Mouse (Mus musculus): ENCODE measurements at regions not wholly inside any gene's neighbourhood (a gene's known extent, or its start where the extent isn't known, plus 50 kb on each side); places are given as distances from the start of the nearest gene placed in this dataset.

GRCm38 (mm10) chr12:56472856-56473647 is 63.7 kb downstream of the Nkx2-1 start:
- DNase-seq (ENCODE audit: low spot score in 2 of 2): no peak

GRCm38 (mm10) chr12:56470932-56471500 is 65.7 kb downstream of the Nkx2-1 start:
- no peak for DNase-seq (ENCODE audit: low spot score in 2 of 2)

GRCm38 (mm10) chr12:56459508-56460119 is 77.1 kb downstream of the Nkx2-1 start:
- DNase-seq (ENCODE audit: low spot score in 2 of 2): no peak

GRCm38 (mm10) chr12:56458665-56459507 is 77.8 kb downstream of the Nkx2-1 start:
- DNase-seq (ENCODE audit: low spot score in 2 of 2): no peak

GRCm38 (mm10) chr12:56457951-56458350 is 78.8 kb downstream of the Nkx2-1 start:
- no peak for DNase-seq (ENCODE audit: low spot score in 2 of 2)

- no peak for DNase-seq (ENCODE audit: low spot score in 2 of 2)
These were observed 79.4 kb downstream of the Nkx2-1 start for GRCm38 (mm10) chr12:56457356-56457755.

GRCm38 (mm10) chr12:56450261-56450660 is 86.4 kb downstream of the Nkx2-1 start:
- DNase-seq (ENCODE audit: low spot score in 2 of 2): no peak

- no peak for DNase-seq (ENCODE audit: low spot score in 2 of 2)
These were observed 87.7 kb downstream of the Nkx2-1 start for GRCm38 (mm10) chr12:56448786-56449564.

- DNase-seq (ENCODE audit: low spot score in 2 of 2): no peak
These were observed 95.4 kb downstream of the Nkx2-1 start for GRCm38 (mm10) chr12:56441166-56441817.

- no peak for DNase-seq (ENCODE audit: low spot score in 2 of 2)
These were observed 94.6 kb upstream of the Mbip start for GRCm38 (mm10) chr12:56440068-56440847.

- DNase-seq (ENCODE audit: low spot score in 2 of 2): no peak
These were observed 92.7 kb upstream of the Mbip start for GRCm38 (mm10) chr12:56438384-56438783.

- DNase-seq (ENCODE audit: low spot score in 2 of 2): no peak
These were observed 92.3 kb upstream of the Mbip start for GRCm38 (mm10) chr12:56437975-56438374.

GRCm38 (mm10) chr12:56426681-56427246 is 81.1 kb upstream of the Mbip start:
- DNase-seq (ENCODE audit: low spot score in 2 of 2): no peak

- DNase-seq (ENCODE audit: low spot score in 2 of 2): no peak
These were observed 70.4 kb upstream of the Mbip start for GRCm38 (mm10) chr12:56416106-56416505.

- DNase-seq (ENCODE audit: low spot score in 2 of 2): peak; percentile 68 to 77
These were observed 69.4 kb upstream of the Mbip start for GRCm38 (mm10) chr12:56414861-56415765.

- no peak for DNase-seq (ENCODE audit: low spot score in 2 of 2)
These were observed 60.0 kb upstream of the Mbip start for GRCm38 (mm10) chr12:56405658-56406057.

- peak; percentile 25 to 54 for DNase-seq (ENCODE audit: low spot score in 2 of 2)
These were observed 59.1 kb upstream of the Mbip start for GRCm38 (mm10) chr12:56404833-56405232.

GRCm38 (mm10) chr12:56404262-56404661 is 58.6 kb upstream of the Mbip start:
- DNase-seq (ENCODE audit: low spot score in 2 of 2): no peak

- no peak for DNase-seq (ENCODE audit: low spot score in 2 of 2)
These were observed 57.9 kb upstream of the Mbip start for GRCm38 (mm10) chr12:56403626-56404025.

All from right cerebral cortex, postnatal 10 days (tissue).